Mouse (Mus musculus) midbrain, embryonic 12.5 days (tissue): Measurements from ENCODE around the gene Bcar3. TPM values are rescaled to one million over a fixed set of nuclear protein-coding genes. Genes with fewer than 3 reads are reported as not detected.

Experiments
- ATAC-seq: fragments of 200-750 bp; cut with Nextera tagmentation; 2 replicates; pipeline ENCODE4 v1.8.0; 2017; ENCODE audit warnings: low read depth, moderate TSS enrichment, moderate library complexity; ENCODE audit not compliant: low FRiP score
- H3K27ac ChIP-seq: fragments of 300-500 bp; sonication (generic); replicated peaks from 2 replicates; pipeline ENCODE4 v1.5.1; 2016; ENCODE audit warnings: mild to moderate bottlenecking
- H3K27me3 ChIP-seq: fragments of 300-500 bp; sonication (generic); 2 replicates; pipeline ENCODE4 v1.6.1; 2016; ENCODE audit warnings: mild to moderate bottlenecking
- H3K36me3 ChIP-seq: fragments of 300-500 bp; sonication (generic); 2 replicates; pipeline ENCODE4 v1.6.1; 2016
- H3K4me1 ChIP-seq: fragments of 300-500 bp; sonication (generic); 2 replicates; pipeline ENCODE4 v1.6.1; 2016
- H3K4me2 ChIP-seq: fragments of 300-500 bp; sonication (generic); replicated peaks from 2 replicates; pipeline ENCODE4 v1.6.1; 2016; ENCODE audit warnings: mild to moderate bottlenecking, moderate library complexity
- H3K4me3 ChIP-seq: fragments of 300-500 bp; sonication (generic); 2 replicates; pipeline ENCODE4 v1.5.1; 2016; ENCODE audit warnings: mild to moderate bottlenecking
- H3K9ac ChIP-seq: fragments of 300-500 bp; sonication (generic); replicated peaks from 2 replicates; pipeline ENCODE4 v1.6.1; 2016; ENCODE audit warnings: mild to moderate bottlenecking, moderate library complexity
- H3K9me3 ChIP-seq: fragments of 300-500 bp; sonication (generic); 2 replicates; pipeline ENCODE4 v1.6.1; 2016; ENCODE audit warnings: mild to moderate bottlenecking
- WGBS: fragments of 180-500 bp; shearing (Covaris S2); methylation state at CpG from one replicate; pipeline ENCODE4 v1.1.7; 2016; 5-methylcytosine and 5-hydroxymethylcytosine counted together
- polyA plus RNA-seq: library from polyadenylated mRNA; unstranded; fragments of >200 nt; fragmentation: Nextera tagmentation; extraction: Ambion mirVana; gene quantifications from 2 replicates; pipeline ENCODE4 v1.2.1, GENCODE M21; 2016

Gene Bcar3
- polyA plus RNA-seq, 1 experiment from 2014 or later, result 14.6 TPM

GRCm38 (mm10) chr3:122344350-122344749 lies 50.4 kb downstream of the Bcar3 start:
- Histone ChIP-seq H3K27ac (no peak overlapping the region), H3K9me3 (no peaks in the 10 kb centered on the region), H3K9ac (no peak overlapping the region), H3K4me2 (no peak overlapping the region), H3K4me1 (no peaks in the 10 kb centered on the region), H3K4me3 (no peak overlapping the region), H3K27me3 (no peaks in the 10 kb centered on the region), H3K36me3 (no peaks in the 10 kb centered on the region)
- 90% methylated on average over 5 of the region's 5 CpGs for WGBS
- no peak for ATAC-seq

- no peak overlapping the region for H3K27ac ChIP-seq
These were observed 52.1 kb downstream of the Bcar3 start for GRCm38 (mm10) chr3:122345977-122346472.

GRCm38 (mm10) chr3:122346600-122346999 lies 52.7 kb downstream of the Bcar3 start:
- Histone ChIP-seq H3K4me2 (no peak overlapping the region), H3K27ac (no peak overlapping the region), H3K9ac (no peak overlapping the region), H3K27me3 (no peaks in the 10 kb centered on the region), H3K9me3 (no peaks in the 10 kb centered on the region), H3K36me3 (no peaks in the 10 kb centered on the region), H3K4me3 (no peak overlapping the region), H3K4me1 (no peaks in the 10 kb centered on the region)
- no peak for ATAC-seq
- 97% methylated on average over 2 of the region's 2 CpGs for WGBS

More at GRCm38 (mm10) chr3:122345977-122346472, 52.1 kb downstream of the Bcar3 start:
- Histone ChIP-seq H3K9ac (no peak overlapping the region), H3K4me2 (no peak overlapping the region), H3K4me1 (no peaks in the 10 kb centered on the region), H3K4me3 (no peak overlapping the region), H3K36me3 (no peaks in the 10 kb centered on the region), H3K9me3 (no peaks in the 10 kb centered on the region), H3K27me3 (no peaks in the 10 kb centered on the region)
- WGBS, result 89% methylated on average over 1 of the region's 1 CpGs
- no peak for ATAC-seq

- no peaks in the 10 kb centered on the region for H3K27me3 ChIP-seq
- no peak for ATAC-seq
- no peaks in the 10 kb centered on the region for H3K36me3 ChIP-seq
- no peak overlapping the region for H3K4me2 ChIP-seq
- no peak overlapping the region for H3K27ac ChIP-seq
- H3K4me1 ChIP-seq, result no peaks in the 10 kb centered on the region
- 89% methylated on average over 5 of the region's 5 CpGs for WGBS
- no peaks in the 10 kb centered on the region for H3K9me3 ChIP-seq
- no peak overlapping the region for H3K9ac ChIP-seq
- H3K4me3 ChIP-seq, result no peak overlapping the region
These were observed 54.7 kb downstream of the Bcar3 start for GRCm38 (mm10) chr3:122348677-122349076.

- Histone ChIP-seq H3K4me3 (no peak overlapping the region), H3K4me1 (no peaks in the 10 kb centered on the region), H3K27ac (no peak overlapping the region), H3K36me3 (no peaks in the 10 kb centered on the region), H3K4me2 (no peak overlapping the region), H3K27me3 (no peaks in the 10 kb centered on the region), H3K9ac (no peak overlapping the region), H3K9me3 (no peaks in the 10 kb centered on the region)
- no peak for ATAC-seq
- 84% methylated on average over 3 of the region's 3 CpGs for WGBS
These were observed 58.9 kb downstream of the Bcar3 start for GRCm38 (mm10) chr3:122352801-122353200.

- 0 out of 2 replicates have a peak, but pooled peaks cover 2% of the 10 kb centered on the region for H3K27me3 ChIP-seq
- H3K9ac ChIP-seq, result no peak overlapping the region
- WGBS, result 78% methylated on average over 7 of the region's 7 CpGs
- no peak overlapping the region for H3K27ac ChIP-seq
- H3K36me3 ChIP-seq, result no peaks in the 10 kb centered on the region
- H3K4me3 ChIP-seq, result no peak overlapping the region
- no peak overlapping the region for H3K4me2 ChIP-seq
- H3K9me3 ChIP-seq, result no peaks in the 10 kb centered on the region
- H3K4me1 ChIP-seq, result peaks cover 11% of the 10 kb centered on the region
- ATAC-seq, result no peak
These were observed 65.5 kb downstream of the Bcar3 start for GRCm38 (mm10) chr3:122359426-122359825.

GRCm38 (mm10) chr3:122359954-122360353 lies 66.0 kb downstream of the Bcar3 start:
- H3K4me3 ChIP-seq, result no peak overlapping the region
- H3K27ac ChIP-seq, result no peak overlapping the region
- no peak overlapping the region for H3K9ac ChIP-seq
- WGBS, result 88% methylated on average over 9 of the region's 9 CpGs
- no peak for ATAC-seq
- H3K27me3 ChIP-seq, result 0 out of 2 replicates have a peak, but pooled peaks cover 6% of the 10 kb centered on the region
- H3K9me3 ChIP-seq, result no peaks in the 10 kb centered on the region
- peaks cover 16% of the 10 kb centered on the region for H3K4me1 ChIP-seq
- H3K4me2 ChIP-seq, result no peak overlapping the region
- H3K36me3 ChIP-seq, result no peaks in the 10 kb centered on the region

- Histone ChIP-seq H3K27ac (no peak overlapping the region), H3K4me3 (no peak overlapping the region), H3K27me3 (0 out of 2 replicates have a peak, but pooled peaks cover 6% of the 10 kb centered on the region), H3K9ac (no peak overlapping the region), H3K4me2 (no peak overlapping the region), H3K9me3 (no peaks in the 10 kb centered on the region), H3K4me1 (peaks cover 21% of the 10 kb centered on the region), H3K36me3 (no peaks in the 10 kb centered on the region)
- WGBS, result 20% methylated on average over 5 of the region's 5 CpGs
- ATAC-seq, result no peak
These were observed 66.8 kb downstream of the Bcar3 start for GRCm38 (mm10) chr3:122360721-122361138.

GRCm38 (mm10) chr3:122362719-122363118 lies 68.8 kb downstream of the Bcar3 start:
- Histone ChIP-seq H3K9ac (no peak overlapping the region), H3K27me3 (0 out of 2 replicates have a peak, but pooled peaks cover 6% of the 10 kb centered on the region), H3K27ac (no peak overlapping the region), H3K36me3 (no peaks in the 10 kb centered on the region), H3K9me3 (no peaks in the 10 kb centered on the region), H3K4me3 (no peak overlapping the region), H3K4me2 (no peak overlapping the region), H3K4me1 (peaks cover 21% of the 10 kb centered on the region)
- no peak for ATAC-seq
- 34% methylated on average over 2 of the region's 2 CpGs for WGBS

- no peaks in the 10 kb centered on the region for H3K36me3 ChIP-seq
- H3K4me3 ChIP-seq, result no peak overlapping the region
- H3K27me3 ChIP-seq, result 0 out of 2 replicates have a peak, but pooled peaks cover 4% of the 10 kb centered on the region
- no peak overlapping the region for H3K9ac ChIP-seq
- no peak overlapping the region for H3K4me2 ChIP-seq
- peaks cover 21% of the 10 kb centered on the region for H3K4me1 ChIP-seq
- WGBS, result 19% methylated on average over 3 of the region's 3 CpGs
- ATAC-seq, result peak; percentile 55
- no peak overlapping the region for H3K27ac ChIP-seq
- no peaks in the 10 kb centered on the region for H3K9me3 ChIP-seq
These were observed 70.6 kb downstream of the Bcar3 start for GRCm38 (mm10) chr3:122364565-122364964.

GRCm38 (mm10) chr3:122365326-122365725 lies 71.4 kb downstream of the Bcar3 start:
- ATAC-seq, result peak; percentile 55
- no peak overlapping the region for H3K4me3 ChIP-seq
- no peak overlapping the region for H3K4me2 ChIP-seq
- H3K9me3 ChIP-seq, result no peaks in the 10 kb centered on the region
- H3K4me1 ChIP-seq, result peaks cover 21% of the 10 kb centered on the region
- H3K9ac ChIP-seq, result no peak overlapping the region
- 0 out of 2 replicates have a peak, but pooled peaks cover 4% of the 10 kb centered on the region for H3K27me3 ChIP-seq
- no peaks in the 10 kb centered on the region for H3K36me3 ChIP-seq
- 0 out of 2 replicates have a peak overlapping the region, but pooled peaks have one; percentile 7 for H3K27ac ChIP-seq
- WGBS, result 6% methylated on average over 3 of the region's 3 CpGs

GRCm38 (mm10) chr3:122371646-122372341 lies 77.9 kb downstream of the Bcar3 start:
- WGBS, result 92% methylated on average over 8 of the region's 8 CpGs
- ATAC-seq, result no peak
- Histone ChIP-seq H3K4me3 (no peak overlapping the region), H3K9ac (no peak overlapping the region), H3K27me3 (no peaks in the 10 kb centered on the region), H3K4me2 (no peak overlapping the region), H3K36me3 (no peaks in the 10 kb centered on the region), H3K4me1 (peaks cover 14% of the 10 kb centered on the region), H3K27ac (no peak overlapping the region), H3K9me3 (no peaks in the 10 kb centered on the region)
